Mouse (Mus musculus) layer of hippocampus, postnatal 36 days (tissue): ENCODE measurements around the gene Dcun1d4. TPM values are rescaled to one million over a fixed set of nuclear protein-coding genes. Genes with fewer than 3 reads are reported as not detected.

Experiments used
- DNase-seq, 2 experiments: peaks; one replicate each; pipeline ENCODE4 v3.0.0; 2022
- total RNA-seq, 2 experiments: library from RNA; stranded (reverse); gene quantifications; 2 replicates each; pipeline ENCODE4 v1.2.3; 2021

Dcun1d4 gene
- total RNA-seq, 2 experiments from 2014 or later: 123 to 131 TPM

- DNase-seq: no peak
Observed at GRCm38 (mm10) chr5:73500867-73501440, 20.2 kb downstream of the Dcun1d4 start.

- no peak for DNase-seq
Observed at GRCm38 (mm10) chr5:73502422-73502821, 21.6 kb downstream of the Dcun1d4 start.

GRCm38 (mm10) chr5:73503015-73503757 lies 22.4 kb downstream of the Dcun1d4 start:
- no peak for DNase-seq

GRCm38 (mm10) chr5:73511074-73511473 lies 30.3 kb downstream of the Dcun1d4 start:
- DNase-seq: no peak

- no peak for DNase-seq
Observed at GRCm38 (mm10) chr5:73512241-73512640, 31.4 kb downstream of the Dcun1d4 start.

- DNase-seq: no peak
Observed at GRCm38 (mm10) chr5:73512661-73513060, 31.9 kb downstream of the Dcun1d4 start.

- DNase-seq: no peak
Observed at GRCm38 (mm10) chr5:73514202-73514601, 33.4 kb downstream of the Dcun1d4 start.

- DNase-seq: no peak
Observed at GRCm38 (mm10) chr5:73517299-73517698, 36.5 kb downstream of the Dcun1d4 start.

- no peak for DNase-seq
Observed at GRCm38 (mm10) chr5:73518424-73519211, 37.8 kb downstream of the Dcun1d4 start.

GRCm38 (mm10) chr5:73520787-73521186 lies 40.0 kb downstream of the Dcun1d4 start:
- DNase-seq: no peak

- no peak for DNase-seq
Observed at GRCm38 (mm10) chr5:73523227-73523626, 42.4 kb downstream of the Dcun1d4 start.

- no peak for DNase-seq
Observed at GRCm38 (mm10) chr5:73524300-73525000, 43.6 kb downstream of the Dcun1d4 start.

- DNase-seq: no peak
Observed at GRCm38 (mm10) chr5:73532222-73532621, 51.4 kb downstream of the Dcun1d4 start.

- DNase-seq: no peak
Observed at GRCm38 (mm10) chr5:73532879-73533278, 52.1 kb downstream of the Dcun1d4 start.

GRCm38 (mm10) chr5:73537669-73538068 lies 56.9 kb downstream of the Dcun1d4 start:
- DNase-seq: no peak

GRCm38 (mm10) chr5:73538586-73539298 lies 57.9 kb downstream of the Dcun1d4 start:
- no peak for DNase-seq

- peak; percentile 40 to 47 for DNase-seq
Observed at GRCm38 (mm10) chr5:73539848-73540510, 59.2 kb downstream of the Dcun1d4 start.

GRCm38 (mm10) chr5:73540511-73540871 lies 59.7 kb downstream of the Dcun1d4 start:
- DNase-seq: no peak

- DNase-seq: no peak
Observed at GRCm38 (mm10) chr5:73544111-73544753, 63.4 kb downstream of the Dcun1d4 start.

GRCm38 (mm10) chr5:73545641-73546040 lies 64.8 kb downstream of the Dcun1d4 start:
- DNase-seq: no peak

- no peak for DNase-seq
Observed at GRCm38 (mm10) chr5:73547252-73547651, 66.5 kb downstream of the Dcun1d4 start.
